Mouse (Mus musculus) stomach, embryonic 15.5 days (tissue): Measurements from ENCODE around the gene Vps45. TPM values are rescaled to one million over a fixed set of nuclear protein-coding genes. Genes with fewer than 3 reads are reported as not detected.
A peak's percentile ranks its signal among the peaks of the same experiment; 100 is the strongest.

ENCODE experiments used
- ATAC-seq: fragments of 200-750 bp; cut with Nextera tagmentation; 2 replicates; pipeline ENCODE4 v1.8.0; 2017; ENCODE audit warnings: low read depth, moderate number of reproducible peaks, moderate TSS enrichment; ENCODE audit not compliant: insufficient read depth, low FRiP score
- H3K27ac ChIP-seq: fragments of 300-500 bp; sonication (generic); 2 replicates; pipeline ENCODE4 v1.5.1; 2015; ENCODE audit warnings: mild to moderate bottlenecking, inconsistent platforms
- H3K27me3 ChIP-seq: fragments of 300-500 bp; sonication (generic); replicated peaks from 2 replicates; pipeline ENCODE4 v1.6.1; 2015; ENCODE audit warnings: inconsistent platforms
- H3K36me3 ChIP-seq: fragments of 300-500 bp; sonication (generic); 2 replicates; pipeline ENCODE4 v1.6.1; 2015; ENCODE audit warnings: inconsistent platforms
- H3K4me1 ChIP-seq: fragments of 300-500 bp; sonication (generic); 2 replicates; pipeline ENCODE4 v1.6.1; 2015; ENCODE audit warnings: inconsistent platforms
- H3K4me2 ChIP-seq: fragments of 300-500 bp; sonication (generic); 2 replicates; pipeline ENCODE4 v1.6.1; 2015; ENCODE audit warnings: mild to moderate bottlenecking, inconsistent platforms
- H3K4me3 ChIP-seq: fragments of 300-500 bp; sonication (generic); replicated peaks from 2 replicates; pipeline ENCODE4 v1.5.1; 2015; ENCODE audit warnings: inconsistent platforms
- H3K9ac ChIP-seq: fragments of 300-500 bp; sonication (generic); 2 replicates; pipeline ENCODE4 v1.6.1; 2015; ENCODE audit warnings: inconsistent platforms
- H3K9me3 ChIP-seq: fragments of 300-500 bp; sonication (generic); 2 replicates; pipeline ENCODE4 v1.6.1; 2016; ENCODE audit warnings: inconsistent platforms
- WGBS: fragments of 180-500 bp; shearing (Covaris S2); methylation state at CpG from one replicate; pipeline ENCODE4 v1.1.7; 2015; 5-methylcytosine and 5-hydroxymethylcytosine counted together
- polyA plus RNA-seq: library from polyadenylated mRNA; unstranded; fragments of >200 nt; fragmentation: Nextera tagmentation; extraction: Ambion mirVana; gene quantifications from 2 replicates; pipeline ENCODE4 v1.2.1, GENCODE M21; 2015

Gene Vps45
- 33.9 and 35.1 TPM in 2 replicates for polyA plus RNA-seq

DNA sequence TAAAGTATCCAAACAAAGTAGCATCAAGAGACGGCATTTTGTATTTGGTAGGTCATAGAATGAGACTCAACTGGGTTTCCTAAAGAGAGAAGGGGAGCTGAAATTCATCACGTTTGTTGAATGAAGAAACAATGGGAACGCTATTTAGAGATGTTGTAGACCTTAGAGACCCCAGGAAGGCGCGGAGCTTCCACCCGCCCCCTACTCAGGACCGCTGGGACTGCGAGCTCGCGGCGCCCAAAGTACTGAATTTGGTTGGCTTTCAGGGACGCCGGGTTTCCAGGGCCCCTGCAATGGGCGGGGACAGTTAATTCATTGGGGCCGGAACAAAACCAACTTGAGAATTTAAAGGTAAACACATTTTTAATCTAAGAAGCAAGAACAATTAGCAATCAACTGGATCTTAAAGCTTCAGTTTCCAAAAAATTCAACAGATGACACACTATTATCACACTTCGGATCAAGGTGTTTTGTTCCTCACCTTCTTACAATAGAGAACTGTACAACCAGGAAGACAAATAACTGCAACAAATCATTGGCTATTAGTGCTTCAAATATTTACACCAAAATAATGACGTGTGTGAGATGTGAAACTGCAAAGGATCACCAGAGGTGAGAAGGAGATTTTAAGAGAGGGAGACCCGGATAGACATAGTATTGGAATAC, at the start of gene Vps45:
Vps45 (minus strand) TSS at position 236 of the 666 bp plus-strand sequence.
- under 1% methylated on average over 18 of the region's 18 CpGs for WGBS
- peak; percentile 78; the same call in 1 of the 2 replicates for ATAC-seq
- Histone ChIP-seq H3K4me3 (peak within 1 kb of the TSS; percentile 72), H3K4me1 (no peaks in the 10 kb centered on the region), H3K4me2 (peak within 1 kb of the TSS; percentile 77), H3K36me3 (no peaks in the 10 kb centered on the region), H3K27me3 (no peaks in the 10 kb centered on the region), H3K9me3 (no peaks in the 10 kb centered on the region), H3K9ac (peak within 1 kb of the TSS; percentile 52), H3K27ac (peak within 1 kb of the TSS; percentile 92)

DNA sequence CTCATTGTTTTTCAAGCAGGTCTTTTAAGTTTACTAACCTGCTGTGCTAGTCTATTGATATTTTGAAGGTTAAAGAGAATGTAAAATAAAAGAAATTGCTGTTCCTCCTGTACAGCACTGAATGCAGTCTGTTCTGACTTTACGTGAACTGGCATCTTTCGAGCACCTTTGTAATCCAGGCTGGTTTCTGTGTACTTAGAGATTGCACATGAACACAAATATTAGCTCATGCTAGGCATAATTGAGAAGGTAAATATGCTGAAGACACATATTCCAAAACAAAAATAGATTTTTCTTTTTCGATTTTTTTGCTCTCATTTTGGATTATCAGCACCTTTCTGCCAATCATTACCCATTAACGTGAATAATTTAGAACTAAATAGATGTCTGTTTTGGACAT, 47.9 kb upstream of the Vps45 start:
- Histone ChIP-seq H3K9me3 (no peaks in the 10 kb centered on the region), H3K4me1 (0 out of 2 replicates have a peak, but pooled peaks cover 14% of the 10 kb centered on the region), H3K4me3 (no peak overlapping the region), H3K4me2 (no peak overlapping the region), H3K9ac (no peak overlapping the region), H3K36me3 (no peaks in the 10 kb centered on the region), H3K27ac (no peak overlapping the region), H3K27me3 (no peaks in the 10 kb centered on the region)
- WGBS: 65% methylated on average over 4 of the region's 4 CpGs
- no peak for ATAC-seq

DNA sequence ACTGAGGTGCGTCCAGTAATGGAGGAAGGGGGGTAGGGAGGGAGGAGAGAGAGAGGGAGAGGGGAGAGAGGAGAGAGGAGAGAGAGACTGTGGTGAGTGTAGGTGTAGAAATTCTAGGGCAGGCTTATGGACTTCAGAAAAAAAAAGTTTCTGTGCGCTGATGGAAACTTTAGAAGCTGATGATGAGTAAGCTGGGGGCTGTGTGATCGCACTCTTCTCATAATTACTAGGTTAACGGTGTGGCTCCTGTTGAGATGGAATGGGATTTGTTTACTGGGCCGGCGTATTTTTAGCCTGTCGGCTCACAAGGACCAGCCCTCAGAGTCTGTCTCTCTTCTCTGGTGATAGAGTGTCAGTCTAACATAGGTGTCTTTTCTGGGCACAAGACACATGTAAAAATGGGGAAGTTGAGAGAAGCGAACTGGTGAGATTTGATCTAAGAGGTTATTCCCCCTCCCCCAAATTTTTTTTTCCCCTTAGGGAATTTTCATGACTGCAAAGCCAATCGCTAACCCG, 47.0 kb upstream of the Vps45 start:
- Histone ChIP-seq H3K4me1 (0 out of 2 replicates have a peak, but pooled peaks cover 14% of the 10 kb centered on the region), H3K9me3 (no peaks in the 10 kb centered on the region), H3K36me3 (no peaks in the 10 kb centered on the region), H3K9ac (peak overlapping the region; percentile 90), H3K27me3 (no peaks in the 10 kb centered on the region), H3K27ac (peak overlapping the region; percentile 96), H3K4me3 (peak overlapping the region; percentile 91), H3K4me2 (peak overlapping the region; percentile 64)
- ATAC-seq: no peak
- 5% methylated on average over 10 of the region's 10 CpGs for WGBS

DNA sequence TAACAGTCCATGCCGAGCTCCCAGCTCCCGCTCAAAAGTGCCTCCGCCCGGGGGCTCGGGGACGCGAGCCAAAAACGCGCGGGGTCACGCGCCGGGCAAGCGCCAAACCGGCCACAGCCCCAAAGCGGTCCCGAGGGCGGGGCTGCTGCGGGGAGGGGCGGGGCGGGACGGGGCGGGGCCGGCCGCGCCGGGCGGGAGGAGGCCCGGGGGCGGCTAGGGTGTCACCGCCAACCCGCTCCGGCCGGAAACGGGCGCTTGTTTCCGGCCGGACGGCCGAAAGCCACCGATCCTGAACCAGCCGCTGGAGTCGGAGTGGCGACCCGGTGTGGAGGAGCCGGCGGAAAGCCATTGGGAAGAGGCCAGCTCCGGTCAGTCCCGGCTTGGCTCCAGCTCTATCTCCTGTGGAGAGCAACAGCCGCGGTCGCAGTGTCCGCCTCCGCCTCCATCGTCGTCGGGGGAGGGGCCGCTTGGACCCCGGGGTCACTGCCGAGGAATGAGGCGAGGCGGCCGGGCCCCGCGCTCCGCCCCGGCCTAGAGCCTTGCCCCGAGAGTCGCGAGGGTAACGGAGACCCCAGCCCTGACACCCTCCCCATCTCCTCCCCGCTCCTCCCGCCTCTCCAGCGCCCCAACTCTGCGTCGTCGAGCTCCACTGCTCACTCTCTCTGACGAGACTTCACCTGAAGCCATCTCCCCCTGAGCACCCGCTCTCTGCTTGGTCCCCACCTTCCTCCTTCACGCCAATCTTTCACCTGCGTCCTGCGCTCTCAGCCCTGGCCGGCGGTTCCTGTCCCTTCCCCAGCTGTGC, 46.2 kb upstream of the Vps45 start, which contains the start of gene Otud7b:
Otud7b (plus strand) TSS at position 267 of the 805 bp plus-strand sequence.
- Histone ChIP-seq H3K27ac (peak within 1 kb of the TSS; percentile 96), H3K9me3 (no peaks in the 10 kb centered on the region), H3K9ac (peak within 1 kb of the TSS; percentile 90), H3K4me2 (peak within 1 kb of the TSS; percentile 64), H3K27me3 (no peaks in the 10 kb centered on the region), H3K36me3 (no peaks in the 10 kb centered on the region), H3K4me3 (peak within 1 kb of the TSS; percentile 91), H3K4me1 (0 out of 2 replicates have a peak, but pooled peaks cover 14% of the 10 kb centered on the region)
- WGBS: under 1% methylated on average over 68 of the region's 84 CpGs
- ATAC-seq: peak; percentile 89

DNA sequence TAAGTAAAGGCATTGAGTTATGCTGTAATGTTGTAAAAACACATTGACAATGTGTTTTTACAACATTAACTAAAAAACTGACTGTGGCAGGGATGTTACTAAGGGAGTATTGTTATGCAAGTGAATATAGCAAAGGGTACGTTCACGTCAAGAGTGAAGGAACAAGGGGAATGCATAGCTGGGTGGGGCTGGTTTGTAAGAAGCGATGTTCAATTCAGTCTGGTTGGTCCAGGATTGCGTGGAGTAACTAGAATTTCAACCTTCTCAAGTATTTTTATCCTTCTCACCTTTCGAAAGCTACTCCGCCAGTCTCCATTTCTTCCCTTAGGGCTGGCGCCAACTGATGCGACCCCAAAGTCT, 45.6 kb upstream of the Vps45 start:
- Histone ChIP-seq H3K4me3 (peak overlapping the region; percentile 91), H3K27ac (peak overlapping the region; percentile 96), H3K27me3 (no peaks in the 10 kb centered on the region), H3K4me2 (peak overlapping the region; percentile 64), H3K9ac (peak overlapping the region; percentile 90; the same call in 1 of the 2 replicates), H3K4me1 (0 out of 2 replicates have a peak, but pooled peaks cover 14% of the 10 kb centered on the region), H3K36me3 (no peaks in the 10 kb centered on the region), H3K9me3 (no peaks in the 10 kb centered on the region)
- ATAC-seq: peak; percentile 36
- 3% methylated on average over 8 of the region's 8 CpGs for WGBS

DNA sequence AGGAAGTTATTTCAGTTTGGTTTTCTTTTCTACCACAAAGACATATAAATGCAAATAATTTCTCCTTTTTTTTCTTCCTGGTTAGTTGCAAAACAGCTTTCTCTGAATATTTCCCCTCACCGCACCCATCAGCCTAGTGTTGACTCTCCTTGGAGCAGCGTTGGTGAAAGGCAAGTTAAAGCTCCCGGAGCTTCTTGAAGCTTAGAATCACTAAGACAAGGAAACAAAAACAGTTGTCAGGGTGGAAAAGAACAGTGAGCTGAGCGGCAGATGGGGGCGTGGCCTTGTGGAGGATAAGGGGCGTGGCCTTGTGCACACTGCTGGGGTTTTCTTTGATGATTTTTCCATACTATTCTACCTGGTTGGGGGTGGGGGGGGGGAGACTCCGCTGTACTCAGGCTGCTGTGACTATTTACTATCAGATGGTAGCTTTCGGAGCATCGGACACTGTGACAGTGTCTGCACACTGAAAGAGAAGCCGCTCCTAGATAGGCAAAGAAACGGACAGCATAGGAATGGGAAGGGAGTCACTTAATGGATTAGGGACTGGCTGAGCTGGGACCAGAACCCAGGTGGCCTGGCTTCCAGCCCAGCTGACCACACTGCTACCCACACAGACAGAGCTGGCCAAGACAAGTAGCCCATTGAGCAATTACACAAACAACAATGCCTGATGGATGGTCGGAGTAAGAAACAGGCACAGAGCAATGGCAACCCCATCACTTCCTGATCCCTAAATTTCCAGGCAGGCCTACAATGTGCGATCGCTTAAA, 44.0 kb upstream of the Vps45 start:
- peak overlapping the region; percentile 46; the same call in 1 of the 2 replicates for H3K27ac ChIP-seq
- H3K4me2 ChIP-seq: peak overlapping the region; percentile 49
- 19% methylated on average over 14 of the region's 14 CpGs for WGBS
- no peaks in the 10 kb centered on the region for H3K9me3 ChIP-seq
- no peaks in the 10 kb centered on the region for H3K27me3 ChIP-seq
- no peak overlapping the region for H3K9ac ChIP-seq
- no peak for ATAC-seq
- H3K4me1 ChIP-seq: peaks cover 22% of the 10 kb centered on the region; the same call in 1 of the 2 replicates
- peak overlapping the region; percentile 23 for H3K4me3 ChIP-seq
- no peaks in the 10 kb centered on the region for H3K36me3 ChIP-seq

DNA sequence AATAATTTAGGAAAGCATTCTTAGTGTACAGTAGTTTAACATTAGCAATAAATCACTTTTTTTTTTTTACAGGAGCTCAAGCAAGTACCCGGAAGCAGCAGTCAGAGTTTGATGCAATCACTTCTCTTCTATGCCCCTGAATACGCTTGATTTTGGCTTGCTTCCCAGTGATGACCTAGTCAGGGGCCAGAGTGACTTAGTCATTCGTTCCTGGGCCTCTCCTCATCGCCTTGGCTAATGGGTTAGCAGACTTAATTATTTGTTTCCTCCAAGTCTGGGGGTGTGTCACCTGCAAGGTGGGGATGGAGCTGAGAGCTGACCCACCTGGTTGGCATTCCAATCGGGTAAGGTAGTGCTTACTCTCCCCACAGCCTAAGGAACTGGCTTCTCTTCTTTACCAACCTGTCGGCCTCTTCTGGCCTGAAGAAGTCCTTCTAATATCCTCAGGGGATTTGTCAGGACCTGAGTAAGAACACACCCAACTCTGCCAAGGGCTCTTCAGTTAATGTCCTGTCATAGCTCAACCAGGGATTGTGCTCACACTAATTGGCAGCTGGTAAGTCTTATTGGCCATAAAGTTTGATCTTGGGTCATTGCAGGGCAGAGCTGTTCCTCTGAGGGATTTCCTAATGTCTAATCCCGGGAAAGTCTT, 40.5 kb upstream of the Vps45 start:
- Histone ChIP-seq H3K9me3 (no peaks in the 10 kb centered on the region), H3K4me3 (no peak overlapping the region), H3K4me1 (peaks cover 15% of the 10 kb centered on the region; the same call in 1 of the 2 replicates), H3K27ac (peak overlapping the region; percentile 60; the same call in 1 of the 2 replicates), H3K9ac (no peak overlapping the region), H3K36me3 (no peaks in the 10 kb centered on the region), H3K27me3 (no peaks in the 10 kb centered on the region), H3K4me2 (no peak overlapping the region)
- 36% methylated on average over 7 of the region's 7 CpGs for WGBS
- peak; percentile 41; the same call in 1 of the 2 replicates for ATAC-seq

DNA sequence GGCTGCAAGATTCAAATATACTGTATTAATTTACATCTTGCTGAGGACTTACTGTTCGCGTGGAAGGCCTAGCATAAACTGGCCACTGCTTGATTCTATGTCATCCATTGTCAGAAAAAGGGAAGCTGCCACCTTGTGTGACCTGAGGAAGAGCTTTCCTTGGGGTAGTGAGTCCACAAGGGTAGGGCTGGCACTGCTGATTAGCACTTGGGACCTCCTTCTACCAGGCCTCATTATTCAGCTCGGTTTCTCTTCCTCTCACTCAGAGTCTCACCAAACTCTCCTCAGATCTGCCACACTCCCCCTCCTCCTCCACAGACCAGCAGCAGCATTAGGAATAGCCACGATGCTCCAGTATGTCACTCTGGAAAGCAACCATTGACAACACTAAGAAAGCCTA, 39.9 kb upstream of the Vps45 start:
- Histone ChIP-seq H3K4me2 (no peak overlapping the region), H3K36me3 (no peaks in the 10 kb centered on the region), H3K4me3 (no peak overlapping the region), H3K4me1 (peaks cover 15% of the 10 kb centered on the region; the same call in 1 of the 2 replicates), H3K27ac (peak overlapping the region; percentile 60; the same call in 1 of the 2 replicates), H3K27me3 (no peaks in the 10 kb centered on the region), H3K9me3 (no peaks in the 10 kb centered on the region), H3K9ac (no peak overlapping the region)
- no peak for ATAC-seq
- 51% methylated on average over 4 of the region's 4 CpGs for WGBS

DNA sequence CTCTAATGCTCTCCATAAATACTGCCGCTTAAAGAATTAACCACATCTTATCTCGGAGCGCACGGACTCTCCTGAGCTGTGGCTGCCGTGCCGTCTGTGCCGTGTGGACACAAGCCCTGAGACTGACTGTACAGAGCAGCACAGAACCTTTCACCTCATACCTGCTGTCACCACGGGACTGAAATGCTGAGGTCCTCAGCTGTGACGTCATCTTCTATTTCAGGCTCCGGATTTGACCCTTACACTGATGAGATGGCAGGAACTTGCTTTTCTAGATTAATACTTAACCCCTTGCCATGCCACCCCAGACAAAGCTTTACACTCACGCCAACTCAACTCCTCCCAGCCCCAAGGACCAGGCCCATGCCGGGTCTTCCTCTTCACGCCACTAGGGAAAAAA, 35.9 kb upstream of the Vps45 start:
- peaks cover 8% of the 10 kb centered on the region; the same call in 1 of the 2 replicates for H3K4me1 ChIP-seq
- H3K4me3 ChIP-seq: no peak overlapping the region
- peak; percentile 84 for ATAC-seq
- H3K4me2 ChIP-seq: 0 out of 2 replicates have a peak overlapping the region, but pooled peaks have one; percentile 10
- H3K27ac ChIP-seq: no peak overlapping the region
- no peaks in the 10 kb centered on the region for H3K27me3 ChIP-seq
- WGBS: 58% methylated on average over 13 of the region's 13 CpGs
- H3K9me3 ChIP-seq: no peaks in the 10 kb centered on the region
- H3K9ac ChIP-seq: no peak overlapping the region
- H3K36me3 ChIP-seq: no peaks in the 10 kb centered on the region

DNA sequence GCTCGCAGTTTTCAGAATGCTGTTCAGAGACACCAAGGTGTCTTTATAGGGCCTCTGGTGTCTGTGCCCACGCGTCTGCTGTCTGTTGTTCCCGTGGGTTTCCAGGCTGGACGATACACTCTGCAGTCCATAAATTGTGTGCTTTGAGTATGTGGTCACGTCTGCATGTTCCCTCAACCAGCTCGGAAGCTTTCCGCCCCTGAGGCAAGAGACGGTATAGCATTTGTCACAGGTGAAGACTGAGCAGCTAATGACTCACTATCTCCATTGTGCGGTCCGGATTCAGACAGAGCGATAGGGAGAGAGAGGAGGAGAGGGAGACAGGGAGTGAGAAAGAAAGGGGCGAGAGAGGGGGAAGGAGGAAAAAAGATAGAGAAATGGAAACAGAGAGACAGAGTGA, 35.2 kb upstream of the Vps45 start:
- Histone ChIP-seq H3K36me3 (no peaks in the 10 kb centered on the region), H3K9me3 (no peaks in the 10 kb centered on the region), H3K27ac (no peak overlapping the region), H3K4me1 (0 out of 2 replicates have a peak, but pooled peaks cover 7% of the 10 kb centered on the region), H3K9ac (no peak overlapping the region), H3K27me3 (no peaks in the 10 kb centered on the region), H3K4me2 (no peak overlapping the region), H3K4me3 (no peak overlapping the region)
- no peak for ATAC-seq
- 59% methylated on average over 13 of the region's 13 CpGs for WGBS

DNA sequence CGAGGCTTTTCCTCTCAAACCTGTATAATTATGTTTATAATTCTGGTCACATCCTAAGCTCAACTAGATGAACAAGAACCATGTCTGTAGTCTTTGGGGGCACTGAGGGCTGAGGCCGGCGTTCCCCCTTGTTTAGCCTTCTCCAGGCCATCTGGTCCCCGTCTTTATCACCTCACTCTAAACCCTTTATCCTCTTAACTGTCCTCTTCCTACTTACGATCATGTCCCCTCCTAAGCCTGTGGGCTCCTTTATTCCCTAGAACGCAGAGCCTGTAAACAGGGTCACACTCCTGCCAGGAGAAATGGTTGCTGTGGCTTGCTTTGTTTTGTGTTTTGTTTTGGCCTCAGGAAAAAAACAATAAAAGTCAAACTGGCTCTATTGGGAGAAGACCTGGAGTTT, 33.7 kb upstream of the Vps45 start:
- Histone ChIP-seq H3K9ac (no peak overlapping the region), H3K27me3 (no peaks in the 10 kb centered on the region), H3K27ac (no peak overlapping the region), H3K36me3 (no peaks in the 10 kb centered on the region), H3K9me3 (no peaks in the 10 kb centered on the region), H3K4me3 (no peak overlapping the region), H3K4me2 (no peak overlapping the region), H3K4me1 (no peaks in the 10 kb centered on the region)
- WGBS: 78% methylated on average over 6 of the region's 6 CpGs
- ATAC-seq: no peak
